Mouse (Mus musculus): ENCODE measurements around the gene Prdx5. TPM values are rescaled to one million over a fixed set of nuclear protein-coding genes. Genes with fewer than 3 reads are reported as not detected.

Gene Prdx5
- polyA plus RNA-seq, 1 experiment from 2014 or later, result 217 TPM

- Histone ChIP-seq H3K36me3 (0 out of 2 replicates have a peak, but pooled peaks cover 4% of the 10 kb centered on the region), H3K4me1 (peaks cover 14% of the 10 kb centered on the region), H3K9me3 (no peaks in the 10 kb centered on the region), H3K9ac (peak within 1 kb of the TSS; percentile 80), H3K4me2 (peak within 1 kb of the TSS; percentile 86), H3K4me3 (peak within 1 kb of the TSS; percentile 56), H3K27ac (replicated peaks) (no peak within 1 kb of the TSS), H3K27me3 (replicated peaks) (peaks cover 75% of the 10 kb centered on the region)
- 11% methylated on average over 23 of the region's 23 CpGs for WGBS
- no peak for ATAC-seq (ENCODE audit: extremely low read depth, insufficient number of reproducible peaks, low FRiP score, low TSS enrichment)
Measured at GRCm38 (mm10) chr19:6934195-6934977, 24.5 kb upstream of the Prdx5 start, which contains the start of gene Kcnk4. Kcnk4 (minus strand) TSS chr19:6934515.

GRCm38 (mm10) chr19:6933436-6934194, 23.7 kb upstream of the Prdx5 start:
- WGBS, result 4% methylated on average over 58 of the region's 58 CpGs
- peak overlapping the region; percentile 56 for H3K4me3 ChIP-seq
- H3K9me3 ChIP-seq, result no peaks in the 10 kb centered on the region
- peaks cover 82% of the 10 kb centered on the region for H3K27me3 ChIP-seq (replicated peaks)
- H3K4me2 ChIP-seq, result peak overlapping the region; percentile 86
- H3K36me3 ChIP-seq, result 0 out of 2 replicates have a peak, but pooled peaks cover 4% of the 10 kb centered on the region
- no peak overlapping the region for H3K27ac ChIP-seq (replicated peaks)
- H3K4me1 ChIP-seq, result peaks cover 13% of the 10 kb centered on the region
- ATAC-seq (ENCODE audit: extremely low read depth, insufficient number of reproducible peaks, low FRiP score, low TSS enrichment), result no peak
- H3K9ac ChIP-seq, result peak overlapping the region; percentile 80

GRCm38 (mm10) chr19:6933102-6933435, 23.2 kb upstream of the Prdx5 start:
- 22% methylated on average over 4 of the region's 4 CpGs for WGBS
- peak overlapping the region; percentile 56 for H3K4me3 ChIP-seq

GRCm38 (mm10) chr19:6932018-6932417, 22.1 kb upstream of the Prdx5 start:
- Histone ChIP-seq H3K4me2 (no peak overlapping the region), H3K27me3 (replicated peaks) (peaks cover 96% of the 10 kb centered on the region), H3K9ac (no peak overlapping the region), H3K4me3 (no peak overlapping the region), H3K4me1 (peaks cover 18% of the 10 kb centered on the region), H3K36me3 (no peaks in the 10 kb centered on the region), H3K9me3 (no peaks in the 10 kb centered on the region), H3K27ac (replicated peaks) (no peak overlapping the region)
- WGBS, result 66% methylated on average over 1 of the region's 1 CpGs
- no peak for ATAC-seq (ENCODE audit: extremely low read depth, insufficient number of reproducible peaks, low FRiP score, low TSS enrichment)

More at GRCm38 (mm10) chr19:6933102-6933435, 23.2 kb upstream of the Prdx5 start:
- no peak for ATAC-seq (ENCODE audit: extremely low read depth, insufficient number of reproducible peaks, low FRiP score, low TSS enrichment)
- 0 out of 2 replicates have a peak, but pooled peaks cover 4% of the 10 kb centered on the region for H3K36me3 ChIP-seq
- peaks cover 88% of the 10 kb centered on the region for H3K27me3 ChIP-seq (replicated peaks)
- no peak overlapping the region for H3K27ac ChIP-seq (replicated peaks)
- H3K9me3 ChIP-seq, result no peaks in the 10 kb centered on the region
- H3K4me1 ChIP-seq, result peaks cover 13% of the 10 kb centered on the region
- H3K4me2 ChIP-seq, result peak overlapping the region; percentile 86
- H3K9ac ChIP-seq, result peak overlapping the region; percentile 80; the same call in 1 of the 2 replicates

- no peak overlapping the region for H3K4me2 ChIP-seq
- no peaks in the 10 kb centered on the region; the same call in 1 of the 2 replicates for H3K9me3 ChIP-seq
- H3K9ac ChIP-seq, result no peak overlapping the region
- H3K27ac ChIP-seq (replicated peaks), result no peak overlapping the region
- no peak overlapping the region for H3K4me3 ChIP-seq
- H3K4me1 ChIP-seq, result peaks cover 27% of the 10 kb centered on the region
- ATAC-seq (ENCODE audit: extremely low read depth, insufficient number of reproducible peaks, low FRiP score, low TSS enrichment), result no peak
- no peaks in the 10 kb centered on the region for H3K36me3 ChIP-seq
- WGBS, result 0% methylated on average over 2 of the region's 2 CpGs
- H3K27me3 ChIP-seq (replicated peaks), result peaks cover 98% of the 10 kb centered on the region
Measured at GRCm38 (mm10) chr19:6931002-6931401, 21.1 kb upstream of the Prdx5 start.

GRCm38 (mm10) chr19:6928080-6928479, 18.2 kb upstream of the Prdx5 start:
- H3K27me3 ChIP-seq (replicated peaks), result peaks cover 96% of the 10 kb centered on the region
- no peak overlapping the region for H3K27ac ChIP-seq (replicated peaks)
- no peak overlapping the region for H3K4me2 ChIP-seq
- H3K9me3 ChIP-seq, result no peaks in the 10 kb centered on the region; the same call in 1 of the 2 replicates
- no peak for ATAC-seq (ENCODE audit: extremely low read depth, insufficient number of reproducible peaks, low FRiP score, low TSS enrichment)
- no peak overlapping the region for H3K9ac ChIP-seq
- peaks cover 35% of the 10 kb centered on the region for H3K4me1 ChIP-seq
- H3K36me3 ChIP-seq, result no peaks in the 10 kb centered on the region
- 11% methylated on average over 9 of the region's 9 CpGs for WGBS
- H3K4me3 ChIP-seq, result no peak overlapping the region

GRCm38 (mm10) chr19:6926559-6927255, 16.8 kb upstream of the Prdx5 start:
- H3K4me2 ChIP-seq, result peak overlapping the region; percentile 64
- 14% methylated on average over 26 of the region's 26 CpGs for WGBS
- ATAC-seq (ENCODE audit: extremely low read depth, insufficient number of reproducible peaks, low FRiP score, low TSS enrichment), result no peak

GRCm38 (mm10) chr19:6925611-6926329, 15.9 kb upstream of the Prdx5 start:
- H3K9me3 ChIP-seq, result no peaks in the 10 kb centered on the region; the same call in 1 of the 2 replicates
- no peak for ATAC-seq (ENCODE audit: extremely low read depth, insufficient number of reproducible peaks, low FRiP score, low TSS enrichment)
- H3K4me2 ChIP-seq, result peak overlapping the region; percentile 58
- WGBS, result 11% methylated on average over 39 of the region's 40 CpGs
- peak overlapping the region; percentile 60; the same call in 1 of the 2 replicates for H3K9ac ChIP-seq
- peaks cover 74% of the 10 kb centered on the region for H3K27me3 ChIP-seq (replicated peaks)
- peak overlapping the region; percentile 29 for H3K4me3 ChIP-seq
- no peak overlapping the region for H3K27ac ChIP-seq (replicated peaks)
- no peaks in the 10 kb centered on the region for H3K36me3 ChIP-seq
- H3K4me1 ChIP-seq, result peaks cover 45% of the 10 kb centered on the region

More at GRCm38 (mm10) chr19:6926559-6927255, 16.8 kb upstream of the Prdx5 start:
- Histone ChIP-seq H3K9me3 (no peaks in the 10 kb centered on the region; the same call in 1 of the 2 replicates), H3K27ac (replicated peaks) (no peak overlapping the region), H3K4me1 (peaks cover 44% of the 10 kb centered on the region), H3K4me3 (peak overlapping the region; percentile 35), H3K36me3 (no peaks in the 10 kb centered on the region), H3K27me3 (replicated peaks) (peaks cover 84% of the 10 kb centered on the region), H3K9ac (peak overlapping the region; percentile 51; the same call in 1 of the 2 replicates)

- Histone ChIP-seq H3K4me2 (peak within 1 kb of the TSS; percentile 58), H3K9me3 (no peaks in the 10 kb centered on the region; the same call in 1 of the 2 replicates), H3K27ac (replicated peaks) (no peak within 1 kb of the TSS), H3K27me3 (replicated peaks) (peaks cover 69% of the 10 kb centered on the region), H3K4me3 (peak within 1 kb of the TSS; percentile 29), H3K9ac (peak within 1 kb of the TSS; percentile 60), H3K4me1 (peaks cover 50% of the 10 kb centered on the region), H3K36me3 (no peaks in the 10 kb centered on the region)
- 5% methylated on average over 9 of the region's 9 CpGs for WGBS
- ATAC-seq (ENCODE audit: extremely low read depth, insufficient number of reproducible peaks, low FRiP score, low TSS enrichment), result no peak
Measured at GRCm38 (mm10) chr19:6925307-6925573, 15.3 kb upstream of the Prdx5 start, which contains the start of gene Catsperz. Catsperz (minus strand) TSS chr19:6925380.

GRCm38 (mm10) chr19:6924461-6925306, 14.8 kb upstream of the Prdx5 start:
- H3K27me3 ChIP-seq (replicated peaks), result peaks cover 63% of the 10 kb centered on the region
- H3K9me3 ChIP-seq, result no peaks in the 10 kb centered on the region; the same call in 1 of the 2 replicates
- H3K4me2 ChIP-seq, result peak overlapping the region; percentile 58
- no peak for ATAC-seq (ENCODE audit: extremely low read depth, insufficient number of reproducible peaks, low FRiP score, low TSS enrichment)
- peak overlapping the region; percentile 29 for H3K4me3 ChIP-seq
- H3K4me1 ChIP-seq, result peaks cover 56% of the 10 kb centered on the region
- H3K36me3 ChIP-seq, result 0 out of 2 replicates have a peak, but pooled peaks cover 2% of the 10 kb centered on the region
- H3K27ac ChIP-seq (replicated peaks), result no peak overlapping the region
- WGBS, result 3% methylated on average over 39 of the region's 39 CpGs
- H3K9ac ChIP-seq, result peak overlapping the region; percentile 60
